Mouse (Mus musculus): Measurements from ENCODE around the gene Bbc3.

Gene Bbc3

GRCm38 (mm10) chr7:16285450-16286025 is 22.7 kb upstream of the Bbc3 start:
- TF ChIP-seq GATA4 (IDR thresholded peaks at IDR 0.05; ENCODE audit: insufficient replicate concordance, low read length) = no peak

DNA sequence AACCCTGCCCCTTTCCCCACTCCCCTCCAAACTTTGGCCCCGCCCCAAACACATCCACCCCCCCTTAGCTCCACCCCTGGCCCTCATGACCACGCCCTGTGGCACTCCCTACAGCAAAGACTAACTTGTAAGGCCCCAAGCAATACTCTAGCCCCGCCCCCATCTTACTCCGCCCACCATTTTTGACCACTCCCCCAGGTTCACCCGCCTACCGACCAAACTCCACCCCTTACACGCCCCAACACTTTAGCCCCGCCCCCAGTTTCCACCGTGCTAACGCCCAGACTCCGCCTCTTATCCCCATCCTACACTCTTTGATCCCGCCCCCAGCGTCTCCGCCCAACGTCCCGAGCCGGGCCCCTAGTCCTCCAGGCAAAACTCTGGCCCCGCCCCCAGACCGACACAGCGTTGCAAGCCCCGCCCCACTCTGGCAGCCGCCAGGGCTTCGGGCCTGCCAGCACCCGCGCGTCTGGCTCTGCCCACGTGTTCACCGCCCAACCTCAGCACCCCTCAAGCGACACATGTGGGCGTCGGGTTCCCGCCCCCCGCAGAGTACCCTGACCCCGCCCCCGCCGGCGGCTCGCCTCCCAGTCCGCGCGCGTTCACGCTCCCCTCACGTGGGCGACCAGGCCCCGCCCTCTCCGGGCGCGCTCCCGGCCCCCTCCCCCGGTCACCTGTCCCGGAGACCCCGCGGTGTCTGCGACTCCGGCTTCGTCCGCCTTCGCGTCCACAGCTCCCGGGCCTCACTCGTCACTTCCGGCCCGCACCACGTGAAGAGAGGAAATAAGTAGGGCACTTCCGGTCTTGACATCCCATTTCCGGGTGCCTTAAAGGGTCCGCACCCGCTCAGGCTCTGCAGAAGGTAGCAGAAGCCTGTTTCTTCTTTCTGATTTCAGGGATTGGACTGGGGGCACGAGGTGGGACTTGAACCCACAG is 21.9 kb upstream of the Bbc3 start, which contains the start of gene Ccdc9:
Gene Ccdc9 (minus strand): TSS at position 770 of the 936 bp plus-strand sequence.
- TF ChIP-seq GATA4 (IDR thresholded peaks at IDR 0.05; ENCODE audit: insufficient replicate concordance, low read length) = no peak

- no peak for TF ChIP-seq GATA4 (IDR thresholded peaks at IDR 0.05; ENCODE audit: insufficient replicate concordance, low read length)
Observed at GRCm38 (mm10) chr7:16287016-16287415, 21.2 kb upstream of the Bbc3 start.

DNA sequence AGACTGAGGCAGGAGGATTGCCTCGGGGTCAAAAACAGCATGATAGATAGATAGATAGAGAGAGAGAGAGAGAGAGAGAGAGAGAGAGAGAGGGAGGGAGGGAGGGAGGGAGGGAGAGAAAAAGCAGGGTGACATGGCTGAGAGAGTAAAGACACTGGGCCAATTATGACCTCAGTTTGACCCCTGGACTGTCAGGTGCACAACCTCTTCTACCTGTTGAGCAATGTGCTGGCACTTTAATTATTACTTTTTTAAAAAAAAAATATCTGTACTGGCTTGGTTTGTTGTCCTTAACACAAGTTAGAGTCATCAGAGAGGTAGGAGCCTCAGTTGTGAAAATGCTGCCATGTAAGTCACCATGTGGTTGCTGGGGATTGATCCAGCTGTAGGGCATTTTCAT is 20.4 kb upstream of the Bbc3 start:
- no peak for TF ChIP-seq GATA4 (IDR thresholded peaks at IDR 0.05; ENCODE audit: insufficient replicate concordance, low read length)

DNA sequence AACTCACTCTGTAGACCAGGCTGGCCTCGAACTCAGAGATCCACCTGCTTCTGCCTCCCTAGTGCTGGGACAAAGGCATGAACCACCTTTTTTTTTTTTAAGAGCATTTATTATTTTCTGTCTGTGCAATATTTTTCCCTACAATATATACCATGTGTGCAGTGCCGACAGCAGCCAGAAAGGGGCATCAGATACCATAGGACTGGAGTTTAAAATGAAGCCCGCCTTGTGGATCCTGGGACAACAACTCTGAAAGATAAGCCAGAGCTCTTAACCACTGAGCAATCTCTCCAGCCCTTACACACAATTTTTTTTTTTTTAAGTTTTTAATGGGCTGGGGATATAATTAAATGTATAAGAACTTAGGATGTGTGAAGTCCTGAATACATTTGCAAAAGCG is 13.8 kb upstream of the Bbc3 start:
- no peak for TF ChIP-seq GATA4 (IDR thresholded peaks at IDR 0.05; ENCODE audit: insufficient replicate concordance, low read length)

DNA sequence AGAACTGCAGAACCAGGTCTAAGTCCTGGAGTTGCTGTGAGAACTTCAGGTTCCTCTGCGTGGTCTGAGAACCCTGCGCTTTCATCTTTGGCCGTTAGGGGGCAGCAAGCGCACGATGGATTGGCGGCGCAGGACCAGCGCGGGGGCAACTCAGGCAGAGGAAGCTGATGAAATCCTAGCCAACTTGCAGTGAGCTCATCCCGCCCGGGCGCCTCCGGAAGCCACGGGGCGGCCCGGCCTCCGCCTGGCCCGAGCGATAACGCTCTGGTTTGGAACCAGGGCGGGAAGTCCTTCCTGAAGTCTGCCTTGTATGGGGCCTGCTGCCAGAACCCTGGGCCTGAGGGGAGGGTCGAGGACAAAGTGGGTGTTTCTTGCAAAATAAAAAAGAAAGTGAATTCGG is 13.4 kb upstream of the Bbc3 start:
- peak; percentile 100 for TF ChIP-seq GATA4 (IDR thresholded peaks at IDR 0.05; ENCODE audit: insufficient replicate concordance, low read length)

GRCm38 (mm10) chr7:16295321-16295900 is 12.8 kb upstream of the Bbc3 start:
- TF ChIP-seq GATA4 (IDR thresholded peaks at IDR 0.05; ENCODE audit: insufficient replicate concordance, low read length) = no peak

DNA sequence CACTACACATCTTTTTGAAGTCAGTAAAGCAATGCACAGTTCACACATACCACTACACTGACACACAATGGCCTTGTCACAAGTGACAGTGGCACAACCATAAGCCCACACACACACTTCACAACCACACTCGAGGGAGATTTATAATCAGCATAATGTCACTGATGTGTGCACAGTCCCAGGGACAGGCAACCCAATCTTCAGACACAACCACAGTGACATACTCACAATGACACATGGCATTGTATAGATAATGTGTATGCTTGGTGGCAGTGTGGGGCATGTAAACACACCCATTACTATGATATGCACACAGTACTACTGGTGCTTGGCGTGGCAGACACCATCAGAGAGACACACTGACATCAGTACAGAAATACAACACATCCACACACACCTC is 12.0 kb upstream of the Bbc3 start:
- TF ChIP-seq GATA4 (IDR thresholded peaks at IDR 0.05; ENCODE audit: insufficient replicate concordance, low read length) = no peak

- no peak for TF ChIP-seq GATA4 (IDR thresholded peaks at IDR 0.05; ENCODE audit: insufficient replicate concordance, low read length)
Observed at GRCm38 (mm10) chr7:16296766-16297390, 11.3 kb upstream of the Bbc3 start.

DNA sequence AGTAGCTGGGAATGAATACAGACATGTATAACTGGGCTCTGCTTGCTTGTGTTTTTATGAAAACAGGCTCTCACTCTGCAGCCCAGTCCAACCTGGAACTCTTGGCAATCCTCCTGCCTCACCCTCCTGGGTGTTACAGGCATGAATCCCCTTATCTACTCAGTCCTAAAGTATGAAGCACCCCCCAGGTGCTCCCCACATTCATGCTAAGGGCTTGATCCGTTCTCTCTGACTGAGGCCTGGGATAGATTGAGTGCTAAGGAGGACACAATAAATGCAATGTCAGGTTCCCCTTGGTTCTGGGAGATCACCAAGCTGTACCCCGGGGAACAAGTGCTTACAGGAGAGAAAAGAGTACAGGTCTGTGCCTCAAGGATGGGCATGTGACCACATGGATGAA is 10.6 kb upstream of the Bbc3 start:
- TF ChIP-seq GATA4 (IDR thresholded peaks at IDR 0.05; ENCODE audit: insufficient replicate concordance, low read length) = no peak

DNA sequence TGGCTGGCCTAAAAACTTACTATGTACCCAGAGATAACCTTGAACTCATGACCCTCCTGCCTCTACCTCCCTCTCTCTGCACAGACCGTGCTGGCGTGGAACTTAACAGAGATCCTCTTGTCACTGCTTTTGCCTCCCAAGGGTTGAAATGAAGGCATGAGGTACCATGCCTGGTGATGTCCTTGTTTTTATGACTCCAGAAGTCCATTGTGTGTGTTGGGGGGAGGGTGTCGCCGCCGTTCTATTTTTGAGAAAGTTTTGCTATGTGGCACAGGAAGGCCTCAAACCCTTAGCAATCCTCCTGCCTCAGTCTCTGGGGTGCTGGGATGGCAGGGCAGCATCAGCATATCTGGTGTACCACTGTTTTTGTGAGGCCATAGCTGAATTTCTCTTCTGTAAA is 9.3 kb upstream of the Bbc3 start:
- TF ChIP-seq GATA4 (IDR thresholded peaks at IDR 0.05; ENCODE audit: insufficient replicate concordance, low read length) = no peak

- TF ChIP-seq GATA4 (IDR thresholded peaks at IDR 0.05; ENCODE audit: insufficient replicate concordance, low read length) = no peak
Observed at GRCm38 (mm10) chr7:16299419-16300035, 8.7 kb upstream of the Bbc3 start.

DNA sequence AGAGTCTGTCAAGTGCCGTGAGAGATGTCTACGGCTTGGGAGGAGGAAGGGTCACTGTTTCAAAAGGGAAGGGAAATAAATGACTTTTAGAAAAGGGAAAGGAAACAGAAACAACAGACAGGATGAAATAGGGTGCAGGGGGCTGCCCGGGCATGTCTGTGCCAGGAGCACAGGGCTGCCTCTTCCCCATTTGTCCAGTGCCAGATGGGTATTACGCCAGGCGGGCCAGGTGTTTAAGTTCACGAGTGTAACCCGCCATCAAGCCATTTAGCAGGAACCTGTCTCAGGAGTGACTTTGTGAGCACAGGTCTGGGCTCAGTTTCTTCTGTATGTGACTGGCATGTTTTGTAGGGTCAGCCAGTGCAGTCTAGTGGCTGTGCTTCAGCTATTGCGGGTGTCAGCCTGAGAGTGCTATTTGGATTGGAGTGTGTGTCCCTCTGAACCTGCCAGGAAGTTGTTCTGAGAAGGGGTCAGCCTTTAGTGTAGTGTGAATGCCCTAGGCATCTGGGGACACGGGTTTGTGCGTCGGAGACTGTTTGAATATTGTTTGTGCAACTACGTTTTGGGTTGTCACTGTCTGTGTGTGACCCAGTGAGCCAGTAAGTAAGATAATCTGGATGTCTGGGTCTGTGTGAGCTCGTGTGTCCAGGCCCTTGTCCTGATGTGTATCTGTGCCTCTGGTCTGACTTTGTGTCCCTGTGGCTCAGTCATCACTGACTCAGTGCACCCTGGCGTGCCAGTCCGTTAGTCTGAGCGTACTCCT is 543 bp downstream of the Bbc3 start:
- no peak for TF ChIP-seq GATA4 (IDR thresholded peaks at IDR 0.05; ENCODE audit: insufficient replicate concordance, low read length)

- TF ChIP-seq GATA4 (IDR thresholded peaks at IDR 0.05; ENCODE audit: insufficient replicate concordance, low read length) = no peak
Observed at GRCm38 (mm10) chr7:16309318-16310019, 1.3 kb downstream of the Bbc3 start.
